8 mouse cellular contexts compared by ENCODE assay signal in genomic region chr15:101246231-101247154, GRCm38 (mm10). TPM values are rescaled to one million over a fixed set of nuclear protein-coding genes. Genes with fewer than 3 reads are reported as not detected.
DNase-seq lines count a peak whose midpoint lies in the region; ATAC-seq lines count a peak whose summit lies in the region.

No protein-coding gene starts in this region.

- no peaks in the 10 kb centered on the region for H3K9me3 ChIP-seq in heart, embryonic 10.5 days
- no peaks in the 10 kb centered on the region for H3K9me3 ChIP-seq in kidney, embryonic 15.5 days (replicated peaks)

- peak overlapping the region; percentile 78 for H3K4me2 ChIP-seq in kidney, embryonic 15.5 days

- 2% methylated on average over 56 of the region's 56 CpGs for WGBS in heart, embryonic 10.5 days
- WGBS in kidney, embryonic 15.5 days = under 1% methylated on average over 56 of the region's 56 CpGs

- H3K4me1 ChIP-seq in heart, embryonic 10.5 days = peaks cover 47% of the 10 kb centered on the region
- H3K4me1 ChIP-seq in kidney, embryonic 15.5 days = peaks cover 26% of the 10 kb centered on the region

- H3K36me3 ChIP-seq in heart, embryonic 10.5 days = no peaks in the 10 kb centered on the region
- H3K36me3 ChIP-seq in kidney, embryonic 15.5 days = no peaks in the 10 kb centered on the region

- peak overlapping the region; percentile 47 for H3K9ac ChIP-seq in kidney, embryonic 15.5 days

- peak; percentile 91 for ATAC-seq in erythroblast, adult 5-6 weeks (replicated peaks; ENCODE audit: low FRiP score, poor library complexity, severe bottlenecking)
- peak; percentile 97 for ATAC-seq in kidney, embryonic 15.5 days (replicated peaks; ENCODE audit: low FRiP score)
- ATAC-seq in monocyte, adult 5-6 weeks (replicated peaks; ENCODE audit: insufficient number of reproducible peaks, low FRiP score, low TSS enrichment, poor library complexity, severe bottlenecking) = peak; percentile 71

- no peaks in the 10 kb centered on the region for H3K27me3 ChIP-seq in heart, embryonic 10.5 days (ENCODE audit: insufficient read depth, poor library complexity, severe bottlenecking)
- H3K27me3 ChIP-seq in kidney, embryonic 15.5 days = no peaks in the 10 kb centered on the region

- peak overlapping the region; percentile 57 for H3K4me3 ChIP-seq in heart, embryonic 10.5 days
- peak overlapping the region; percentile 52 for H3K4me3 ChIP-seq in kidney, embryonic 15.5 days (replicated peaks)

- peak; percentile 98 for DNase-seq in A20 (ENCODE audit: low read depth, low spot score)
- peak; percentile 99 for DNase-seq in brain, adult 2 months (ENCODE audit: low read depth, low spot score)
- peak; percentile 99 for DNase-seq in heart, embryonic 10.5 days (ENCODE audit: low spot score)
- DNase-seq in liver = peak; percentile 92
- DNase-seq in spleen, postnatal 4 days (ENCODE audit: low spot score in 2 of 2) = peak; percentile 85 to 91

- peak overlapping the region; percentile 95 for H3K27ac ChIP-seq in heart, embryonic 10.5 days
- H3K27ac ChIP-seq in kidney, embryonic 15.5 days = peak overlapping the region; percentile 90

RNA-seq across cellular contexts. Expression of gene Nr4a1, which starts 7.6 kb away (rescaled TPM):
- 3.3 and 11.3 TPM in 2 replicates for total RNA-seq in erythroblast, adult 5-6 weeks (2015; ENCODE audit: low replicate concordance)
- 6.0 and 15.7 TPM in 2 replicates for total RNA-seq in erythroblast, adult 5-6 weeks (2017; ENCODE audit: low replicate concordance)
- polyA plus RNA-seq in heart, embryonic 10.5 days (2016; fragmentation: Nextera tagmentation; extraction: Ambion mirVana) = 8.0 and 13.0 TPM in 2 replicates
- 9.8 and 10.0 TPM in 2 replicates for polyA plus RNA-seq in kidney, embryonic 15.5 days (2015; fragmentation: Nextera tagmentation; extraction: Ambion mirVana)
- 717 to 1,434 TPM (median 717 TPM) in 3 replicates for total RNA-seq in monocyte, adult 5-6 weeks (2017)

RNA-seq across cellular contexts. Expression of gene Grasp, which starts 22.5 kb away (rescaled TPM):
- total RNA-seq in erythroblast, adult 5-6 weeks (2015; ENCODE audit: low replicate concordance) = not detected in 2 replicates
- 0.84 TPM in 1 of 2 replicates, not detected in the other for total RNA-seq in erythroblast, adult 5-6 weeks (2017; ENCODE audit: low replicate concordance)
- 3.4 and 5.0 TPM in 2 replicates for polyA plus RNA-seq in heart, embryonic 10.5 days (2016; fragmentation: Nextera tagmentation; extraction: Ambion mirVana)
- 4.7 TPM in 2 replicates for polyA plus RNA-seq in kidney, embryonic 15.5 days (2015; fragmentation: Nextera tagmentation; extraction: Ambion mirVana)
- 4.9 to 10.8 TPM (median 9.0 TPM) in 3 replicates for total RNA-seq in monocyte, adult 5-6 weeks (2017)

RNA-seq across cellular contexts. Expression of gene Atg101, which starts 37.6 kb away (rescaled TPM):
- 7.9 and 14.2 TPM in 2 replicates for total RNA-seq in erythroblast, adult 5-6 weeks (2015; ENCODE audit: low replicate concordance)
- 13.0 and 14.1 TPM in 2 replicates for total RNA-seq in erythroblast, adult 5-6 weeks (2017; ENCODE audit: low replicate concordance)
- 59.5 and 77.0 TPM in 2 replicates for polyA plus RNA-seq in heart, embryonic 10.5 days (2016; fragmentation: Nextera tagmentation; extraction: Ambion mirVana)
- 75.0 and 80.1 TPM in 2 replicates for polyA plus RNA-seq in kidney, embryonic 15.5 days (2015; fragmentation: Nextera tagmentation; extraction: Ambion mirVana)
- 52.9 to 72.0 TPM (median 58.7 TPM) in 3 replicates for total RNA-seq in monocyte, adult 5-6 weeks (2017)

RNA-seq across cellular contexts. Expression of gene 6030408B16Rik, which starts 46.5 kb away (rescaled TPM):
- not detected in 2 replicates for total RNA-seq in erythroblast, adult 5-6 weeks (2015; ENCODE audit: low replicate concordance)
- not detected in 2 replicates for total RNA-seq in erythroblast, adult 5-6 weeks (2017; ENCODE audit: low replicate concordance)
- polyA plus RNA-seq in heart, embryonic 10.5 days (2016; fragmentation: Nextera tagmentation; extraction: Ambion mirVana) = 0.49 and 1.8 TPM in 2 replicates
- polyA plus RNA-seq in kidney, embryonic 15.5 days (2015; fragmentation: Nextera tagmentation; extraction: Ambion mirVana) = 18.1 and 19.9 TPM in 2 replicates
- total RNA-seq in monocyte, adult 5-6 weeks (2017) = 0.75 to 1.4 TPM in 2 of 3 replicates, not detected in the other

Comparison
In these comparisons a context has a peak if more than half of its experiments do, and no peak if none do; other contexts are left out.
1. Peak in every context shown above with its lines: DNase-seq, ATAC-seq, H3K4me3 ChIP-seq and H3K27ac ChIP-seq.
2. RNA of gene Nr4a1, which starts 7.6 kb away (total RNA-seq): 717 to 1,434 TPM in monocyte, adult 5-6 weeks; 3.3 to 15.7 TPM in erythroblast, adult 5-6 weeks; every median in the first group is over 10 times any median in the second.